Mouse (Mus musculus) intestine, embryonic 14.5 days (tissue): ENCODE data around the gene Grifin. TPM values are rescaled to one million over a fixed set of nuclear protein-coding genes. Genes with fewer than 3 reads are reported as not detected.

ENCODE experiments used
- ATAC-seq: fragments of 200-750 bp; cut with Nextera tagmentation; replicated peaks from 2 replicates; pipeline ENCODE4 v1.8.0; 2017; ENCODE audit warnings: low read depth, moderate number of reproducible peaks, moderate TSS enrichment, moderate library complexity; ENCODE audit not compliant: low FRiP score, low TSS enrichment
- DNase-seq: peaks from one replicate; pipeline ENCODE4 v3.0.0-alpha.2; 2018; ENCODE audit warnings: low spot score
- H3K27ac ChIP-seq: fragments of 300-500 bp; sonication (generic); 2 replicates; pipeline ENCODE4 v1.5.1; 2014; ENCODE audit warnings: low read depth, mild to moderate bottlenecking, control low read depth
- H3K27me3 ChIP-seq: fragments of 300-500 bp; sonication (generic); replicated peaks from 2 replicates; pipeline ENCODE4 v1.6.1; 2014; ENCODE audit warnings: low read length, control low read depth; ENCODE audit not compliant: control insufficient read depth, insufficient read depth
- H3K36me3 ChIP-seq: fragments of 300-500 bp; sonication (generic); 2 replicates; pipeline ENCODE4 v1.6.1; 2014; ENCODE audit warnings: low read length, control low read depth; ENCODE audit not compliant: control insufficient read depth, insufficient read depth
- H3K4me1 ChIP-seq: fragments of 300-500 bp; sonication (generic); replicated peaks from 2 replicates; pipeline ENCODE4 v1.6.1; 2014; ENCODE audit warnings: low read length, control low read depth, mixed read lengths; ENCODE audit not compliant: control insufficient read depth, insufficient read depth
- H3K4me2 ChIP-seq: fragments of 300-500 bp; sonication (generic); 2 replicates; pipeline ENCODE4 v1.6.1; 2014; ENCODE audit warnings: low read length
- H3K4me3 ChIP-seq: fragments of 300-500 bp; sonication (generic); 2 replicates; pipeline ENCODE4 v1.5.1; 2014; ENCODE audit warnings: low read depth, low read length, control low read depth, mixed read lengths
- H3K9ac ChIP-seq: fragments of 300-500 bp; sonication (generic); 2 replicates; pipeline ENCODE4 v1.6.1; 2014; ENCODE audit warnings: mild to moderate bottlenecking, low read length
- H3K9me3 ChIP-seq: fragments of 300-500 bp; sonication (generic); 2 replicates; pipeline ENCODE4 v1.6.1; 2016; ENCODE audit warnings: low read length, control low read depth; ENCODE audit not compliant: control insufficient read depth
- WGBS: fragments of 180-500 bp; shearing (Covaris S2); extraction: QIAGEN DNeasy Blood & Tissue Kit; methylation state at CpG from one replicate; pipeline ENCODE4 v1.1.7; 2014; 5-methylcytosine and 5-hydroxymethylcytosine counted together
- polyA plus RNA-seq: library from polyadenylated mRNA; unstranded; fragments of >200 nt; fragmentation: Nextera tagmentation; extraction: Ambion mirVana; gene quantifications from 2 replicates; pipeline ENCODE4 v1.2.1, GENCODE M21; 2014

Gene Grifin
- polyA plus RNA-seq, 1 experiment from 2014 or later = not detected

GRCm38 (mm10) chr5:140549306-140550047, 15.4 kb downstream of the Grifin start:
- DNase-seq (no peak), ATAC-seq (no peak)
- WGBS = 48% methylated on average over 17 of the region's 17 CpGs
- no peaks in the 10 kb centered on the region for H3K9me3 ChIP-seq
- no peak overlapping the region for H3K27ac ChIP-seq
- 0 out of 2 replicates have a peak, but pooled peaks cover 3% of the 10 kb centered on the region for H3K4me1 ChIP-seq
- no peaks in the 10 kb centered on the region for H3K36me3 ChIP-seq
- no peak overlapping the region for H3K4me2 ChIP-seq
- no peak overlapping the region for H3K4me3 ChIP-seq
- H3K9ac ChIP-seq = no peak overlapping the region
- H3K27me3 ChIP-seq = no peaks in the 10 kb centered on the region

GRCm38 (mm10) chr5:140546332-140546731, 18.5 kb downstream of the Grifin start:
- Histone ChIP-seq H3K9ac (no peak overlapping the region), H3K4me1 (0 out of 2 replicates have a peak, but pooled peaks cover 3% of the 10 kb centered on the region), H3K9me3 (no peaks in the 10 kb centered on the region), H3K36me3 (no peaks in the 10 kb centered on the region), H3K4me3 (no peak overlapping the region), H3K27ac (no peak overlapping the region), H3K27me3 (no peaks in the 10 kb centered on the region), H3K4me2 (no peak overlapping the region)
- WGBS = 83% methylated on average over 19 of the region's 19 CpGs
- ATAC-seq (no peak), DNase-seq (no peak)

- H3K9me3 ChIP-seq = no peaks in the 10 kb centered on the region
- WGBS = 50% methylated on average over 6 of the region's 6 CpGs
- H3K9ac ChIP-seq = no peak overlapping the region
- no peak overlapping the region for H3K4me3 ChIP-seq
- ATAC-seq (no peak), DNase-seq (no peak)
- 0 out of 2 replicates have a peak, but pooled peaks cover 3% of the 10 kb centered on the region for H3K4me1 ChIP-seq
- H3K27me3 ChIP-seq = no peaks in the 10 kb centered on the region
- H3K36me3 ChIP-seq = no peaks in the 10 kb centered on the region
- H3K27ac ChIP-seq = no peak overlapping the region
- no peak overlapping the region for H3K4me2 ChIP-seq
These were observed 19.2 kb downstream of the Grifin start for GRCm38 (mm10) chr5:140545651-140546050.

DNA sequence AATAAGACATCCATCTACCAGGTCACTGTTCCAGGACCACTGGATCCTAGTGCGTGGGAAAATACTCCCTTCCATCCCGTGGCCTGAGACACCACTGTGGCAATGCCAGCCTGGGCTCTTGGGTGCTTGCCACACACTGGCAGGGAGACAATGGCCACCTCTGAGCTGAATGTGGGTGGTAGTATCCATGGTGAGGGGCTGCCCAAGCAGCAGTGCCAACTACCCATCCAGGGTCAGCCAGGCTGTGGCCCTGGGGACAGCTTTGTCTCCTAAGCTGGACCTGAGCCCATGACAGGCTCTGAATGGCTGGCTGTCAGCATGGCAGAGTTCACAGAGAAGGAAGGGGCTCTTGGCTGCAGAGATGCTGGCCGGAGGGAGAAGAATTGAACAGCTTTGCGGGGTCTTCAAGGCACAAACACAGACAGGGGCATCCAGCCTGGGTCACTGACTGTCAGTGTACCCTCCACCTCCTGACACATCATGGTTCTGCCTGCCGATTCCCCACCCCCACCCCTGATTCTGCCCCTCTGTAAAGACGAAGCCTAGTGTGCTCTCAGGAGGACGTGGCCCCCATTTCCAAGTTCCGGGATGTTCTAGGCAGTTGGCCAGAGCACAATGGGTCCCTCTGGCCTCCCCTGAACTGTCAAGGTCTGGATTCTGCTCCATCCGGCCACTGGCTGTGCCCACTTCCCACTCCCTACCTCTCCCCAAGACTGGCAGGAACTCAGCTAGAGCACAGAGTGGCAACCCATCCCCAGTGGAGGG, 21.9 kb downstream of the Grifin start:
- Histone ChIP-seq H3K4me1 (no peaks in the 10 kb centered on the region), H3K4me2 (no peak overlapping the region), H3K27ac (no peak overlapping the region), H3K9me3 (no peaks in the 10 kb centered on the region), H3K9ac (no peak overlapping the region), H3K4me3 (no peak overlapping the region), H3K36me3 (no peaks in the 10 kb centered on the region), H3K27me3 (no peaks in the 10 kb centered on the region)
- ATAC-seq = no peak
- 77% methylated on average over 9 of the region's 9 CpGs for WGBS
- no peak for DNase-seq

GRCm38 (mm10) chr5:140540106-140540505, 24.8 kb downstream of the Grifin start:
- ATAC-seq = peak; percentile 59; the same call in 1 of the 2 replicates

GRCm38 (mm10) chr5:140538111-140538683, 26.7 kb downstream of the Grifin start:
- DNase-seq = no peak
- 71% methylated on average over 13 of the region's 13 CpGs for WGBS

More at GRCm38 (mm10) chr5:140540106-140540505, 24.8 kb downstream of the Grifin start:
- peak; percentile 95 for DNase-seq
- no peaks in the 10 kb centered on the region for H3K4me1 ChIP-seq
- no peak overlapping the region for H3K9ac ChIP-seq
- 14% methylated on average over 8 of the region's 8 CpGs for WGBS
- no peak overlapping the region for H3K4me3 ChIP-seq
- no peak overlapping the region for H3K27ac ChIP-seq
- H3K9me3 ChIP-seq = no peaks in the 10 kb centered on the region
- H3K4me2 ChIP-seq = no peak overlapping the region
- no peaks in the 10 kb centered on the region for H3K27me3 ChIP-seq
- no peaks in the 10 kb centered on the region for H3K36me3 ChIP-seq

GRCm38 (mm10) chr5:140526754-140527153, 38.1 kb downstream of the Grifin start:
- no peak overlapping the region for H3K27ac ChIP-seq
- H3K4me3 ChIP-seq = no peak overlapping the region
- no peaks in the 10 kb centered on the region for H3K27me3 ChIP-seq
- 89% methylated on average over 2 of the region's 2 CpGs for WGBS
- no peak for ATAC-seq
- no peak overlapping the region for H3K4me2 ChIP-seq
- H3K9ac ChIP-seq = no peak overlapping the region
- H3K4me1 ChIP-seq = no peaks in the 10 kb centered on the region
- peaks cover 46% of the 10 kb centered on the region for H3K36me3 ChIP-seq
- H3K9me3 ChIP-seq = no peaks in the 10 kb centered on the region; the same call in 1 of the 2 replicates
- DNase-seq = no peak

More at GRCm38 (mm10) chr5:140538111-140538683, 26.7 kb downstream of the Grifin start:
- H3K9me3 ChIP-seq = no peaks in the 10 kb centered on the region
- H3K27ac ChIP-seq = no peak overlapping the region
- H3K4me2 ChIP-seq = no peak overlapping the region
- no peak overlapping the region for H3K4me3 ChIP-seq
- H3K27me3 ChIP-seq = no peaks in the 10 kb centered on the region
- no peaks in the 10 kb centered on the region for H3K4me1 ChIP-seq
- no peaks in the 10 kb centered on the region for H3K36me3 ChIP-seq
- H3K9ac ChIP-seq = no peak overlapping the region
- ATAC-seq = no peak

DNA sequence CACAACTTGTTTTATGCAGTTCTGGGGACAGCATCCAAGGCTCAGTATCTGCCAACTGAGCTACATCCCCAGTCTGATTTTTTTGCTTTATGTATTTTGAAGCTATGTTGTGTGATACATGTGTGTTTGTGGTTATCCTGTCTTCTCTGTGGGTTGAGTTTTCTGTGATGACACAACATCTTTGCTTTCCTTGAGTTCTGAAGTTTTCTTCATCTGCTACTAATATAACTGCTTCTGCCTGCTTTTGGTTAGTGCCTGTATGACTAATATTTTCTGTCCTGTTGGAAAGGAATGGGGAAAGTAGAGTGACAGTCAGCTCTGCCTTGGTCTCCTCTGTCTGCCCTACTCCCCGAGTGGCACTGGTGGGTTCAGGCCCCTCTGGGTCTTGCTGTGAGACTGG, 43.7 kb downstream of the Grifin start:
- H3K4me2 ChIP-seq = no peak overlapping the region
- H3K9me3 ChIP-seq = no peaks in the 10 kb centered on the region; the same call in 1 of the 2 replicates
- DNase-seq (no peak), ATAC-seq (no peak)
- no peak overlapping the region for H3K4me3 ChIP-seq
- H3K27me3 ChIP-seq = no peaks in the 10 kb centered on the region
- H3K4me1 ChIP-seq = no peaks in the 10 kb centered on the region
- no peak overlapping the region for H3K9ac ChIP-seq
- H3K27ac ChIP-seq = no peak overlapping the region
- H3K36me3 ChIP-seq = peaks cover 29% of the 10 kb centered on the region
- WGBS = 94% methylated on average over 1 of the region's 1 CpGs
